Mouse (Mus musculus) monocyte, adult 2 months (primary cell): ENCODE results near the gene Commd2.

ENCODE experiments used
- DNase-seq, 2 experiments: peaks; one replicate each; pipeline ENCODE4 v3.0.0; 2022; ENCODE audit warnings: low spot score in 2 of 2, low read depth in 1 of 2

Commd2 gene

GRCm38 (mm10) chr3:57619718-57620117 lies 31.8 kb downstream of the Commd2 start:
- no peak for DNase-seq

DNA sequence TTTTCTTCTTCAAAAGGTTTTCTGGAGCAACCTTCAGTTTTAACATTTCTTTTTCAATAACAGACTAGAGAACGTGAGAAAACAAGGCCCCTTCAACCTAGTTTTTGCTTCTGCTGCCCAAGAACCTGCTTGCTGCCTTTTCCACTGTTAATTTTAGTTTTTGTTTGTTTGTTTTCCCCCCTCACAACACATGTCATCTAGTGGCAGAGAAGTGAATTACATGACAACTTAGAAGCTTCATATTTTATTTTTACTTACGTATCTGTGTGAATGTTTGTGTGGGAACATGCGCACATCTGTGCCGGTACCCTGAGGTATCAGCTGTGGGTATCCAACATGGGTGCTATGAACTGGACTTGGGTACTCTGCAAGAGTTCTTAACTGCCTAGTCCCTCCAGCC lies 35.9 kb downstream of the Commd2 start:
- no peak for DNase-seq

GRCm38 (mm10) chr3:57612430-57612997 lies 39.0 kb downstream of the Commd2 start:
- no peak for DNase-seq

DNA sequence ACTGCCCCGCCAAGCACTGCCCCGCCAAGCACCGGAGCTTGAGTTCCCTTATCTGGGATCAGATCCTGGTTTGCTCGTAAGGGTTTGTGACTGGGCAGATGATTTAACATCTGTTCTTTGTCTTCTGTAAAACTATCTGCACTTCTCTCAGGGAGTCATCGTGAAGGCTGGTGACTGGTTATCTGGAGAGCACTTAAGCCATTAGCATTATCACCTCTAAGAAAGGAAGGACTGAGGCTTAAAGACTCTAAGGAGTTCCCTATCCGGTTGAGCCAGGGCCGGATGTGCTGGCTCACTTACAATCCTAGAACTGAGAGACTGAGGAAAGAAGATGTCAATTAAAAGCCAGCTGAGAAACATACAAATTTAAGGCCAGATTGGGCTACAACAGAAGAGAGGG lies 39.7 kb downstream of the Commd2 start:
- DNase-seq, result no peak

- DNase-seq, result no peak
Observed at GRCm38 (mm10) chr3:57604618-57605015, 46.9 kb downstream of the Commd2 start.

DNA sequence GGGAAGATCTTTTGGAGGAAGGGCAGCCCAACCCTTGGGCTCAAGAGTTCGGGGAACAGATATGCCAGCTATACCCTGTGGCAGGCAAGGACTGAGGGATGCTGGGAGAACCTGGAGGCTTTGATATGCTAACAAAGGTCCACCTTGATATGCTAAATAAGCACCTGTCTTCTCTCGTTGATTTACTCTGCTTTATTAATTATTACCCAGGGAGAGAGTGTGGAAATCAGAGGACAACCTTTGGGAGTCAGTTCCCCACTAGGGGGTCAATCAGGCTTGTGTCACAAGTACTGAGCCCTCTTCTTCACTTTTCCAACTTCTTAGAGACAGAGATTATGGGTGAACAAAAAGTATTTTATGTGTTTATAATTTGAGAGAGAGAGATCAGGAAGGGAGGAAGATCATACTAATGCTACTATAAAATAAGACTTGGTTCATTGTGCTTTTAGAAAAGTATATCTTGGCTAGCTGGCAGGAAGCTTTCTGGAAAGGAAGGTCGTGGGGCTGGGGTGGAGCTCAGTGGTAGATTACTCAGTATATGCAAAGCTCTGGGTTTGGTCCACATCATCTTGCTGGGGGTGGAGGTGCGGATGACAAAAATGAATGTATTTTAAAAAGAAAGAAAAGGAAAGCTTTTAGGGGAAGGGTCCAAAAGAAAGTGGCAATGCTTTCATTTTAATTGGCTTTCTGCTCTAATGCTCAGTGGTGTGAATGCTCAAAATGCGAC lies 47.5 kb downstream of the Commd2 start:
- DNase-seq, result no peak

GRCm38 (mm10) chr3:57602610-57603009 lies 48.9 kb downstream of the Commd2 start:
- no peak for DNase-seq

GRCm38 (mm10) chr3:57596566-57596965 lies 54.9 kb downstream of the Commd2 start:
- DNase-seq, result no peak

GRCm38 (mm10) chr3:57595506-57595905 lies 56.0 kb downstream of the Commd2 start:
- no peak for DNase-seq
